Mouse (Mus musculus) gastrocnemius, adult 8-10 months (tissue): ENCODE measurements around the gene Prss16. TPM values are rescaled to one million over a fixed set of nuclear protein-coding genes. Genes with fewer than 3 reads are reported as not detected.
A peak's percentile ranks its signal among the peaks of the same experiment; 100 is the strongest.

ENCODE experiments used
- DNase-seq, 2 experiments: peaks; one replicate each; pipeline ENCODE4 v3.0.0; 2022; ENCODE audit warnings: low spot score in 2 of 2
- microRNA-seq: library from miRNA; unstranded; fragments of <30 nt; microRNA quantifications from one replicate; pipeline ENCODE4 v1.2.0, GENCODE M21; 2022
- total RNA-seq, 4 experiments: library from RNA; stranded (reverse); gene quantifications; 2 replicates each; pipeline ENCODE4 v1.2.4; 2022

Prss16 gene
- total RNA-seq, 4 experiments from 2014 or later = not detected

DNA sequence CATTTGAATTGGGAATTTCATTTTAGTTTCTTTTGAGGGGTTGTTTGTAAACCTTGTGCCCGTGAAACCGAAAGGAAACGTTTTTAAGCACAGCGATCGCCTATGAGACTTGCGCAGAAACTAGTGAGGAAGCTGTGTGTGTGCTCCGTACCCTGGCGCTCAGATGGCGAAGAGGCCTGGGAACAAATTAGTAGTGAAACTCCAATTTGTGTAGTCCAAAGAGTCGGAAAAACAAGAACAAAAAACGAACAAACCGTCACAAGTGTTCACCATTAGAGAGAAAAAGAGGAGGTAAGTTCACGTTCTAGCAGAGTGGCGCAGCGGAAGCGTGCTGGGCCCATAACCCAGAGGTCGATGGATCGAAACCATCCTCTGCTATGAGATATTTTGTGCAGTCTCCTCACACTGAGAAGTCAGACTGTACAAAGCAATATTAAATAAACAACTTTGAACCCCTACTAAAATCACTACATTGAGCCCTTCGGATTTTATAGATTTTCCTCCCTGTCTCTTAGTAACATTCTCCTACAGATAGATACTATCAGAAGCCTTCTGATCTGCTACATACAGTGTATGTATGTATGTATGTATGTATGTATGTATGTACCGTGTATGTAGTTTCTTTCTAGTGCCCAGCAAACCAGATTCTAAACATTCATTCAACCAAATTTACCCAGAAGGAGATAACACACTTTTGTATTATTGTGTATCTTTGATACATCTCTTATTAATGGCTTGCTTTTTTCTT, 34.6 kb downstream of the Prss16 start:
- DNase-seq = peak; percentile 33 to 38

DNA sequence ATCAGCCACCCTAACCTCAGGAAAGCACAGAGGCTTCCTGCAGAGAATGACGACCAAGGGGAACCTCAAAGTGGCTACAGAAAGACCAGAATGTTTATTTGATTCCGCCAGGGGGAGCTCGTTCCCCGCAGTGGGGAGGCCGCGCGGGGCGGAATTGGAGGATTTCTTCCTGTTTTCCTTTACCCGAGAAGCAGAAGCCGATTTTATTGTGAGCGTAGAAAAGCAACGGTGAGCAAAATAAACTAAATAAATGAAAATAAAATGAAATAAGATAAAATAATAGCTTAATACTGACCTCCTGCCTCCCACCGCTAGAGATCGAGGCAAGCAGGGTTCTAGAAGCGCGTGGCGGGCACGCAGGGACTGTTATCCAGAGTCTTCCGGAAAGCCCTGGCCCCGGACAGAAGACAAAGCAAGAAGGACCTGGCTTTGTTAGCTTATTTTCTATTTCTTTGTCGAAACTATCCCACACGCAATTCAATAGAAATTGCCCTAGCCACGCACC, 35.3 kb downstream of the Prss16 start:
- DNase-seq = peak; percentile 59 to 63

DNA sequence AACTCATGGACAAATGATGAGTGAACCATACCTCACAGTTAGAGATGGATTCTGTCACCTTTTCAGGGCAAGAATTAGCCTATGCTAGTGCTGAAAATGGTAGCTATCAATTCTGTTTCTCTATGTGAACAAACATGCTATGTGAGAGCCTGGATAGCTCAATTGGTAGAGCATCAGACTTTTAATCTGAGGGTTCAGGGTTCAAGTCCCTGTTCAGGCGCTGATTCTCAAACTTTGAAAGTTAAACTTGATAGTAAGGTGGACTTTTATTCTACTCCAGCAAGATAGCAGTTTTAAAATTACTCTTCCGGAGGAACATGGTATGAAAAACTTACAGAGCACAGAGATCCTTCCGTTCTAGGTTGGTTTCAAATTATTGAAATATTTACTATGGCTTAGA, 37.9 kb downstream of the Prss16 start:
- no peak for DNase-seq

- DNase-seq = no peak
Observed at GRCm38 (mm10) chr13:21969816-21970215, 39.7 kb downstream of the Prss16 start.

GRCm38 (mm10) chr13:21969269-21969668, 40.3 kb downstream of the Prss16 start:
- no peak for DNase-seq

Small RNA genes lying within 50 kb of the gene (microRNA-seq; reads per million reads assigned to microRNA genes)
- gene Gm44390 (not detected), gene Gm44486 (not detected)

Other genes starting within 250 kb of the Prss16 start
- gene Hist1h1b, start 229.1 kb downstream of the Prss16 start, total RNA-seq = 1 to 10 TPM in 1 of 4 experiments, under 1 TPM in 2, not detected in 1; 0.40 to 1.2 (median 0.70) TPM
- gene Hist1h3i, start 226.4 kb downstream of the Prss16 start, total RNA-seq = 10 to 100 TPM in 3 of 4 experiments, 1 to 10 TPM in 1; 9.4 to 19.6 (median 16.7) TPM
- not detected for gene Hist1h2an, start 222.5 kb downstream of the Prss16 start, total RNA-seq
- 1 to 10 TPM in 1 of 4 experiments, under 1 TPM in 1, not detected in 2; 0.73 to 2.1 TPM for gene Hist1h2bp, start 222.3 kb downstream of the Prss16 start, total RNA-seq
- gene Hist1h2bq, start 199.5 kb downstream of the Prss16 start, total RNA-seq = 10 to 100 TPM; 13.3 to 26.7 (median 21.1) TPM
- gene Hist1h2ao, start 199.3 kb downstream of the Prss16 start, total RNA-seq = 1 to 10 TPM in 1 of 4 experiments, not detected in 3; 3.4 TPM
- gene Hist1h4m, start 198.0 kb downstream of the Prss16 start, total RNA-seq = 10 to 100 TPM; 49.7 to 72.4 (median 56.2) TPM
- 10 to 100 TPM in 1 of 4 experiments, 1 to 10 TPM in 1, not detected in 2; 9.2 to 18.0 TPM for gene Hist1h4n, start 177.5 kb downstream of the Prss16 start, total RNA-seq
- gene Hist1h2ap, start 176.2 kb downstream of the Prss16 start, total RNA-seq = 1 to 10 TPM in 2 of 4 experiments, not detected in 2; 1.4 to 2.6 TPM
- gene Hist1h2br, start 176.0 kb downstream of the Prss16 start, total RNA-seq = 10 to 100 TPM; 13.3 to 26.6 (median 21.0) TPM
- gene Zfp184, start 64.6 kb downstream of the Prss16 start, total RNA-seq = 1 to 10 TPM in 1 of 4 experiments, under 1 TPM in 3; 0.48 to 1.4 (median 0.80) TPM
- not detected for gene Pom121l2, start 28.5 kb downstream of the Prss16 start, total RNA-seq
- gene Hist1h2ah, start 25.8 kb upstream of the Prss16 start, total RNA-seq = 1 to 10 TPM in 3 of 4 experiments, not detected in 1; 3.0 to 6.5 (median 5.3) TPM
- gene Hist1h2bk, start 26.1 kb upstream of the Prss16 start, total RNA-seq = 1 to 10 TPM in 1 of 4 experiments, under 1 TPM in 1, not detected in 2; 0.75 to 7.0 TPM
- 10 to 100 TPM; 28.5 to 37.8 (median 35.7) TPM for gene Hist1h4i, start 31.6 kb upstream of the Prss16 start, total RNA-seq
- gene Hist1h2ag, start 33.2 kb upstream of the Prss16 start, total RNA-seq = 1 to 10 TPM in 3 of 4 experiments, not detected in 1; 2.3 to 4.2 (median 2.6) TPM
- 1 to 10 TPM in 2 of 4 experiments, under 1 TPM in 2; 0.75 to 2.9 (median 1.3) TPM for gene Hist1h2bj, start 33.5 kb upstream of the Prss16 start, total RNA-seq
- not detected for gene Vmn1r188, start 74.7 kb upstream of the Prss16 start, total RNA-seq
- not detected for gene Vmn1r189, start 96.1 kb upstream of the Prss16 start, total RNA-seq
- gene Vmn1r191, start 174.2 kb upstream of the Prss16 start, total RNA-seq = not detected
- not detected for gene Vmn1r192, start 181.4 kb upstream of the Prss16 start, total RNA-seq
- not detected for gene Vmn1r193, start 213.4 kb upstream of the Prss16 start, total RNA-seq
- not detected for gene Vmn1r194, start 234.5 kb upstream of the Prss16 start, total RNA-seq